Mouse (Mus musculus) hindbrain, embryonic 12.5 days (tissue): ENCODE measurements at regions not wholly inside any gene's neighbourhood (a gene's known extent, or its start where the extent isn't known, plus 50 kb on each side); places are given as distances from the start of the nearest gene placed in this dataset.

Experiments used
- ATAC-seq: fragments of 200-750 bp; cut with Nextera tagmentation; 2 replicates; pipeline ENCODE4 v1.8.0; 2017; ENCODE audit warnings: moderate TSS enrichment; ENCODE audit not compliant: low FRiP score
- H3K27ac ChIP-seq: fragments of 300-500 bp; sonication (generic); 2 replicates; pipeline ENCODE4 v1.5.1; 2016; ENCODE audit warnings: mild to moderate bottlenecking
- H3K27me3 ChIP-seq: fragments of 300-500 bp; sonication (generic); 2 replicates; pipeline ENCODE4 v1.6.1; 2016; ENCODE audit warnings: mild to moderate bottlenecking
- H3K36me3 ChIP-seq: fragments of 300-500 bp; sonication (generic); 2 replicates; pipeline ENCODE4 v1.6.1; 2016; ENCODE audit warnings: mild to moderate bottlenecking
- H3K4me1 ChIP-seq: fragments of 300-500 bp; sonication (generic); 2 replicates; pipeline ENCODE4 v1.6.1; 2016
- H3K4me2 ChIP-seq: fragments of 300-500 bp; sonication (generic); replicated peaks from 2 replicates; pipeline ENCODE4 v1.6.1; 2016; ENCODE audit warnings: mild to moderate bottlenecking
- H3K4me3 ChIP-seq: fragments of 300-500 bp; sonication (generic); 2 replicates; pipeline ENCODE4 v1.5.1; 2016; ENCODE audit warnings: mild to moderate bottlenecking
- H3K9ac ChIP-seq: fragments of 300-500 bp; sonication (generic); 2 replicates; pipeline ENCODE4 v1.6.1; 2016; ENCODE audit warnings: mild to moderate bottlenecking, moderate library complexity
- H3K9me3 ChIP-seq: fragments of 300-500 bp; sonication (generic); replicated peaks from 2 replicates; pipeline ENCODE4 v1.6.1; 2016; ENCODE audit warnings: mild to moderate bottlenecking
- WGBS: fragments of 180-500 bp; shearing (Covaris S2); methylation state at CpG from one replicate; pipeline ENCODE4 v1.1.7; 2016; 5-methylcytosine and 5-hydroxymethylcytosine counted together

- H3K36me3 ChIP-seq: no peaks in the 10 kb centered on the region
- no peak for ATAC-seq
- no peak overlapping the region for H3K4me3 ChIP-seq
- H3K4me1 ChIP-seq: peaks cover 2% of the 10 kb centered on the region
- peaks cover 6% of the 10 kb centered on the region; the same call in 1 of the 2 replicates for H3K9me3 ChIP-seq
- no peaks in the 10 kb centered on the region for H3K27me3 ChIP-seq
- H3K9ac ChIP-seq: no peak overlapping the region
- H3K4me2 ChIP-seq: no peak overlapping the region
- WGBS: 78% methylated on average over 10 of the region's 10 CpGs
- H3K27ac ChIP-seq: no peak overlapping the region
Measured at GRCm38 (mm10) chr6:31106144-31106836, 147.4 kb upstream of the Klf14 start.

- no peaks in the 10 kb centered on the region for H3K27me3 ChIP-seq
- H3K4me2 ChIP-seq: no peak overlapping the region
- H3K9ac ChIP-seq: no peak overlapping the region
- peaks cover 6% of the 10 kb centered on the region; the same call in 1 of the 2 replicates for H3K9me3 ChIP-seq
- peaks cover 7% of the 10 kb centered on the region for H3K4me1 ChIP-seq
- WGBS: 91% methylated on average over 10 of the region's 10 CpGs
- no peaks in the 10 kb centered on the region for H3K36me3 ChIP-seq
- H3K4me3 ChIP-seq: no peak overlapping the region
- no peak overlapping the region for H3K27ac ChIP-seq
- no peak for ATAC-seq
Measured at GRCm38 (mm10) chr6:31106856-31107359, 148.0 kb upstream of the Klf14 start.

- no peaks in the 10 kb centered on the region for H3K36me3 ChIP-seq
- no peak overlapping the region for H3K9ac ChIP-seq
Measured at GRCm38 (mm10) chr6:31107360-31107759, 148.5 kb upstream of the Klf14 start.

GRCm38 (mm10) chr6:31107916-31108685 lies 149.2 kb upstream of the Klf14 start:
- ATAC-seq: no peak
- no peak overlapping the region for H3K4me3 ChIP-seq
- H3K9me3 ChIP-seq: peaks cover 6% of the 10 kb centered on the region; the same call in 1 of the 2 replicates
- no peak overlapping the region for H3K4me2 ChIP-seq
- no peaks in the 10 kb centered on the region for H3K27me3 ChIP-seq
- H3K9ac ChIP-seq: no peak overlapping the region
- H3K4me1 ChIP-seq: peaks cover 7% of the 10 kb centered on the region
- 83% methylated on average over 5 of the region's 5 CpGs for WGBS
- H3K36me3 ChIP-seq: no peaks in the 10 kb centered on the region
- H3K27ac ChIP-seq: no peak overlapping the region

More at GRCm38 (mm10) chr6:31107360-31107759, 148.5 kb upstream of the Klf14 start:
- no peak overlapping the region for H3K4me2 ChIP-seq
- no peak for ATAC-seq
- H3K9me3 ChIP-seq: peaks cover 6% of the 10 kb centered on the region; the same call in 1 of the 2 replicates
- WGBS: 84% methylated on average over 4 of the region's 4 CpGs
- no peak overlapping the region for H3K27ac ChIP-seq
- H3K27me3 ChIP-seq: no peaks in the 10 kb centered on the region
- peaks cover 7% of the 10 kb centered on the region for H3K4me1 ChIP-seq
- H3K4me3 ChIP-seq: no peak overlapping the region

- peaks cover 6% of the 10 kb centered on the region; the same call in 1 of the 2 replicates for H3K9me3 ChIP-seq
- no peaks in the 10 kb centered on the region for H3K36me3 ChIP-seq
- no peak overlapping the region for H3K9ac ChIP-seq
- H3K4me2 ChIP-seq: no peak overlapping the region
- H3K27me3 ChIP-seq: no peaks in the 10 kb centered on the region
- H3K4me3 ChIP-seq: no peak overlapping the region
- peaks cover 7% of the 10 kb centered on the region for H3K4me1 ChIP-seq
- no peak for ATAC-seq
- no peak overlapping the region for H3K27ac ChIP-seq
- 94% methylated on average over 4 of the region's 4 CpGs for WGBS
Measured at GRCm38 (mm10) chr6:31109604-31110003, 150.7 kb upstream of the Klf14 start.

- ATAC-seq: no peak
- H3K27ac ChIP-seq: no peak overlapping the region
Measured at GRCm38 (mm10) chr6:31112293-31113077, 153.6 kb upstream of the Klf14 start.

GRCm38 (mm10) chr6:31113558-31114326 lies 154.9 kb upstream of the Klf14 start:
- WGBS: 88% methylated on average over 21 of the region's 21 CpGs
- H3K9me3 ChIP-seq: peaks cover 6% of the 10 kb centered on the region; the same call in 1 of the 2 replicates
- no peak overlapping the region for H3K4me2 ChIP-seq
- no peaks in the 10 kb centered on the region for H3K27me3 ChIP-seq
- H3K27ac ChIP-seq: no peak overlapping the region
- H3K36me3 ChIP-seq: no peaks in the 10 kb centered on the region
- H3K4me1 ChIP-seq: peaks cover 10% of the 10 kb centered on the region
- H3K4me3 ChIP-seq: no peak overlapping the region
- H3K9ac ChIP-seq: no peak overlapping the region
- no peak for ATAC-seq

More at GRCm38 (mm10) chr6:31112293-31113077, 153.6 kb upstream of the Klf14 start:
- Histone ChIP-seq H3K4me3 (no peak overlapping the region), H3K9me3 (peaks cover 6% of the 10 kb centered on the region; the same call in 1 of the 2 replicates), H3K4me1 (peaks cover 10% of the 10 kb centered on the region), H3K27me3 (no peaks in the 10 kb centered on the region), H3K4me2 (no peak overlapping the region), H3K36me3 (no peaks in the 10 kb centered on the region), H3K9ac (no peak overlapping the region)
- WGBS: 86% methylated on average over 13 of the region's 13 CpGs

GRCm38 (mm10) chr6:31114336-31115335 lies 155.8 kb upstream of the Klf14 start:
- Histone ChIP-seq H3K4me2 (no peak overlapping the region), H3K36me3 (no peaks in the 10 kb centered on the region), H3K4me3 (no peak overlapping the region), H3K9me3 (no peaks in the 10 kb centered on the region), H3K27ac (no peak overlapping the region), H3K9ac (no peak overlapping the region), H3K27me3 (no peaks in the 10 kb centered on the region), H3K4me1 (peaks cover 10% of the 10 kb centered on the region)
- no peak for ATAC-seq
- WGBS: 78% methylated on average over 19 of the region's 19 CpGs

- Histone ChIP-seq H3K27ac (no peak overlapping the region), H3K4me1 (peaks cover 10% of the 10 kb centered on the region), H3K27me3 (no peaks in the 10 kb centered on the region), H3K36me3 (no peaks in the 10 kb centered on the region), H3K4me3 (no peak overlapping the region), H3K9ac (no peak overlapping the region), H3K4me2 (no peak overlapping the region), H3K9me3 (no peaks in the 10 kb centered on the region)
- 86% methylated on average over 4 of the region's 4 CpGs for WGBS
- ATAC-seq: no peak
Measured at GRCm38 (mm10) chr6:31115566-31115965, 156.7 kb upstream of the Klf14 start.

- no peak overlapping the region for H3K4me2 ChIP-seq
- no peaks in the 10 kb centered on the region for H3K27me3 ChIP-seq
- H3K4me3 ChIP-seq: no peak overlapping the region
- WGBS: 78% methylated on average over 6 of the region's 6 CpGs
- H3K9me3 ChIP-seq: no peaks in the 10 kb centered on the region
- H3K27ac ChIP-seq: no peak overlapping the region
- no peaks in the 10 kb centered on the region for H3K36me3 ChIP-seq
- no peak for ATAC-seq
- H3K9ac ChIP-seq: no peak overlapping the region
- peaks cover 12% of the 10 kb centered on the region for H3K4me1 ChIP-seq
Measured at GRCm38 (mm10) chr6:31116365-31116764, 157.5 kb upstream of the Klf14 start.
